Mouse (Mus musculus) right cerebral cortex, postnatal 4 days (tissue): ENCODE data around the gene Pex5.

Experiments used
- DNase-seq: peaks from one replicate; pipeline ENCODE4 v3.0.0-alpha.2; 2022

The Pex5 gene

DNA sequence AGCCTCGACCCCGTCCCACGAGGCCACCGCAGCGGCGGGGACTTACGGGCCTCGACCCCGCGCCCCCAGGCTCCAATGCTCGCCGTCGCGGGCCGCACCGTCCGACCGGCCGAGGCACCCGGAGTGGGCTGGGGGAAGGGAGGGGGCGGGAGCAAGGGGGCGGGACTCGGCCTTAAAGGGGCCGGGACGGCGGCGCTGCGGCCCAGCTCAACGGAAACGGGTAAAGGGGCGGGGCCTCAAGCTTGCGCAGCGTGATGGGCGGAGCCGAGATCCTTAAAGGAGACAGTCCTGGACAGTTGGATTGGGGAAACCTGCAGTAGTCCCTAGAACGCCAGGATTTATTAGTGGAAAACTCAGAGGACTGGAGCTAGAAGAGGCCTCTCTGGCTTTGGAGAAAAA lies at the start of gene Pex5:
Pex5 (minus strand) TSS at position 141 of the 399 bp plus-strand sequence.
- DNase-seq, result peak; percentile 92

DNA sequence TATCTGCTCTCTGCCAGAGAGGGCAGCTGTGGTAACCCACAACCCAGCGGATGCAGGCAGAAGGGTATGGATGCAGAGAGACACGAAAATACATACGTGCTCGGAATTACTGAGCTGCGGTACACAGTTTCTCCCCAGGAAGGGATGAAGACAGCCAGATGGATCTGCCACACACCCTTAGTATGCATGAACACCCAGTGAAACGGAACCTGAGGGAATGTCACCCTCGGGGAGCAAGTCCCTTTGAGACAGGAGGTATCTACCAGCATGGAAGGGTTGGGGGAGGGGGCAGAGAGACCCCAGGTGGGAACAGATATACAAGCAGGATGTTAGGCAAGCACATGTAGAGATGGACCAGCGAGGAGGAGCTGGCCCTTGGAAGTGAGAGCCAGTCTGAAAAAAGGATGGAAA lies 49.0 kb upstream of the Pex5 start:
- DNase-seq, result peak; percentile 50

DNA sequence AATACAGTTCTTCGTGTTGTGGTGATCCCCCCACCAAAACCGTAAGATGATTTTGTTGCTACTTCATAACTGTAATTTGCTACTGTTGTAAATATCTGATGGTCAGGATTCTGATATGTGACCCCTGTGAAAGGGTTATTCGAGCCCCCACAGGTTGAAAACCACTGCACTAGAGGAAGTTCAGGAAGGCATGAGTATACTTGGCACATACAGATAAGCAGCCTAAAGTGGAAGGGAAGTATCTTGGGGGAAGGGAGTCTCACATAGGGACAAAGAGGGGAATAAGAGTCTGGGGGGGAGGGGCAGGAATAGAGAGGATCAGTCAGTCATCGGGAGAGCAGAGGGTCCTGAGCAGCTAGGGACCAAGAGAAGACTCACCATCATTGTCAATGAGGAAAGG lies 44.5 kb upstream of the Pex5 start:
- no peak for DNase-seq

DNA sequence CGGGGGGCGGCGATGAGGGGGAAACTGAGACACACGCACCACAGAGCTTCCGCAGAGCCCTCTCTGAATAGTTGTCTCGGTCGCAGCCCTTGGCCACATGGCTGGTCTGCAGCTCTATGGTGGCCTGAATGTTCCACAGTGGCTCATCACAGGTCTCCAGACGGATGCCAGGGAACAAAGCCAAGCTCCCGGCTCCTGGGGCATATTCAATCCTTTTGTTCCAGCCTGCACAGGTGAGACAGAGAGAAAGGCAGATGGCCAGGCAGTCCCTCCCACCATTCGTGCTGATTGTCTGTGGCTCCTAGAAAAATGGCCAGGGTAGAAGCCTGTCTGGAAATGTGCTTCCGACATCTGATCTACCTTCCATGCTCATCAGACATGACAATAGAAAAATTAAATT lies 43.6 kb upstream of the Pex5 start:
- no peak for DNase-seq

DNA sequence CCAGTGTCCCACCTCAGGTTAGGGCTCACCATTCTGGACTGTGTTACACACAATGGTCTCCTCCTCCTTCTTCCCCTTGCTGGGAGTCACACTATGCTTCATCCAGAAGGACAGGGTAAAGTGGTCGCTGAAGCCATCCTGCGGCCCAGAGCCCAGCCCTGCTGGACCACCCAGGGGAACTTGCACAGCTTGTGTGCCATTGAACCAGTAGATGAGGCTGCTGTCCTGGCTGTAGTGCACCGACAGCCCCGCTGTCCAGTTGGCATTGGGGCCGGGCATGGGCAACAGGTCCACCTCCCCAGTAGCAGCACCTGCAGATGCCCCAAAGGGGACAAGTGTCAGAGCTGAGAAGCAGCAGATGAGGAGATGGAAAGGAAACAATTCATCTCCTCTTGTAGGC lies 43.0 kb upstream of the Pex5 start:
- no peak for DNase-seq

DNA sequence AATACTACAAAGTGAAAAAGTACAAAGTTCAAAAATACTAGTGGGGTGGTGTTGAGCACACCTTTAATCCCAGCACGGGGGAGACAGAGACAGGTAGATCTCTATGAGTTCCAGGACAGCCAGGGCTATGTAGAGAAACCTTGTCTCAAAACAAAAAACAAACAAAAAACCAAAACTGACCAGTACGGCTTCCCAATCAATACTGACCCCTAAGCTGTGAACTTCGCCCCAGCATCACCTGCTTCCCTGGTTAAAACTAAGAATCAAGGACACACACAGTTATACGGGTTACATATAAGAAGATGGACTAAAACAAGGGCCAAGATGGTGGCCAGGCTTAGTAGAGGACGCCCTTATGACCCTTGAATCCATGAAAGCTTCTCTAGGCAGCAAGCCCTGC lies 41.4 kb upstream of the Pex5 start:
- DNase-seq, result no peak

DNA sequence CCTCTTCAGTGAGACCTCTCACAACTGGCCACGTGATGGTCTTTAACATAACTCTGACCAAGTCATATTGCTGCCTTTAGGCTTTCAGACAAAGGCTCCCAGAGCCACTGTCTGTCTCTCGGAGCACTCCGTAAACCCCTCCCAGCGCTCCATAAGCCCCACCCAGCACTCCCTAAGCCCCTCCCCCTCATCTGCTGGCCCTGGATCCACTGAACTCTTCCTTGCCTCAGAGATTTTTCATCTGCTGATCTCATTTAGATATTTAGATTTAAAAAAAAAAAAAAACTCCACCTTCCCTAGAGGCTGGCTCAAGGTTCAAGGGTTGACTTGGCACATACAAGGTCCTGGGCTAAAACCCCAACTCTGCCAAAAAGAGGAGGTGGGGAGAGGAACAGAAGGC lies 38.9 kb upstream of the Pex5 start:
- DNase-seq, result no peak

DNA sequence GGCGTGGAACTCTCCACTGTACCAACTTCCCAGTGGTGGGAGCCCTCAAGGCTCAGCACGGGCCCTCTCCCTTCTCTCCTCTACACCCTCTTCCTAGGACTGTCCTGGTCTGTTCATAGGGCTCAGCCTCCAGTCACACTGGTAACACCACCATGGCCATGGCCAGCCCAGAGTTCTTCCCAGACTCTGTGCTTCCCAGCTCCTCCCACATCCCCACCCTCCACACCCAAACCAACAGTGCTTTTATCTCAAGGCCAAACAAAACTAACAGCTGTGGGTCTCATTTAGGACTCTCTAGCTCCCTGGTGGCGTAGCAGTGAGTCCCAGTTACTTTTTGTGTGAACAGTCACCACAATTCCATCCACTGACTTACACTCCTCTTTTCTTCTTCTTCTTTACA lies 37.1 kb upstream of the Pex5 start:
- no peak for DNase-seq

DNA sequence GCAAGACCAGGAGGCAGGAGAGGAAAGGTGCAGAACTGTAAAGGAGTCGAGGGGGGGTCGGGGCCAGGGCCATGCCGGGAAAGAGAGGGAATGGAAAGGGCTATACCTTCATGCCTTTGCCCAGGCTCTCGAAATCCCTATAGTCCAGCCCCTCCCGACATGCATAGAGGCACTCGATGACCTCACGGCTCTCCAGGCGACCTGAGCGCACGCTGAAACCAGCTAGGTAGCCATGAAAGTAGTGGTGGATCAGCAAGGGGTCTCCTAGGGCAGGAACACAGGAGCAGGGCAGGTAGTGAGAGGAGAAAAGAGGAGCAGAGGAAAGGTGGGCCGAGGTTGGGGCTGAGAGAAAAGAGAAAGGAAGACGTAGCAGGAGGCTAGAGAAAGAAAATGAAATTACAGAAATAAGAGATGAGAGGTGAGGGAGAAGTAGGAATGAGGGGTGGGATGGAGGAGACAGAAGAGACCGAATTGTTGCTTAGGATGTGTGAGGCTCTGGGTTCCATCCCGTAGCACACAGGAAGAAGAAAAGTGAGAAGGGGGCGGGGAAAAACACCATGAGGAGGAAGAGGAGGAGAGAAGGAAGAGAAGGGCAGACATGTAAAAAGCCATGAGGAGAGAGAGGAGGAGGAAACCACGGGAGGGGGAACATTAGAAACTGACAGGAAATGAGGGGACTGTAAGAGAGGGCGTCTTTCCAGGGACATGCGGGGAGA lies 35.0 kb upstream of the Pex5 start:
- DNase-seq, result no peak

DNA sequence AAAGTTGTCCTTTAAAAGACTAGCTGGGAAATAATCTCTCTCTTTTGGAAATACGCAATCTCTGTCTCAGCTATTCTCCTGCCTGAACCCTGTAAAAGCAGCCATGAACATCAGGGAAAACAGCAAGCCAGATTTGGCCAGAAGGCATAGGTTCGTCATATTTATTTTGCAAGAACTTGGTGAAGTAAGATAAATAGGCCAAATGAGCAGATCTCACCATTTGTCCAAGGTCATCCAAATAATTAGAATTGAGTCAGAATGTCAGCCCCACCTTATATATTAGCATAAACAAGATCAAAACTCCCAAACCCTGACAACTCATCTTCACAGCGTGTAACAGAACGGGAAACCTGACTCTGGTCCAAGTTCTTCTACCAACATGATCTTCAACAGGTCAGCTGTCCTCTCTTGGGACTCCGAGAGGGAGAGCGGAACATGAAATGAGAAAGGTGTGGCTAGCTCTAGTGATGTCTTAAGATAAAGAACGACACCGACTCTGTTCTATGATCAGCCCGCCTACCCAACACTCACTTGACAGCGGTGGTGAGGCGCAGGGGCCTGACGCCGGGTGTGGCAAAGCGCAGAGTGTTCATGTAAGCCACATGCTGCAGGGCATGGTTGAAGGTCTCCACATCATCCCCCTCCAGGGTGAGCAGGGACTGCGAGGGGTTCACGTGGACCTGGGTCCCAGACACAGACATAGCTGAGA lies 34.2 kb upstream of the Pex5 start:
- no peak for DNase-seq

DNA sequence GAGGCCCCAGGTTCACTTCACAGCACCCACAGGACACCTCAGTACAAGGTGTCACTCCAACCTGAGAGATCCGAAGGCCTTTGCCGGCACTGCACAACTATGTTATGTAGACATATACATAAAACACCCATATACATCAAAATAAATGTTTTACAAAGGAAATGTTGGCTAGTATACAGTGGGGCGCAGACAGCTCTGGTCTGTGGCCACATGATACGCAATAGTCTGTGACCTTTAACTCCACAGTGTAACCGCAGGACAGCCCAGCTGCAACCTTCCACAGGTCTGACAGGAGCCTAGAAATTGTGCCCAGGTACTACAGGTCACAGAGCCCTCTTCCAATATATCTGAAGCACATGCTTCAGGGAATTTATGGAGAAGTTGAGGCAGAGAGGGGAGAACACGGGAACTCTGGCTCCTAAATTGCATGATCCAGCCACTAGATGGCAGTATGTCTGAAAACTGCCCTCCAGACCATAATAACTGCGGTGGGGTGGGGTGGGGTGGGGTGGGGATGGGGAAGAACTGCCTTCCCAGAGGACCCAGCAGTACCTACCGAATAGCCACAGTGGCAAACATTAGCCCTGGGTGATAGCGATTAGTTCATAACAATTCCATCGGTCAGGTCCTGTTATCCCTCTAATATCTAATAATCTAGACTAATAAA lies 33.5 kb upstream of the Pex5 start:
- DNase-seq, result no peak

DNA sequence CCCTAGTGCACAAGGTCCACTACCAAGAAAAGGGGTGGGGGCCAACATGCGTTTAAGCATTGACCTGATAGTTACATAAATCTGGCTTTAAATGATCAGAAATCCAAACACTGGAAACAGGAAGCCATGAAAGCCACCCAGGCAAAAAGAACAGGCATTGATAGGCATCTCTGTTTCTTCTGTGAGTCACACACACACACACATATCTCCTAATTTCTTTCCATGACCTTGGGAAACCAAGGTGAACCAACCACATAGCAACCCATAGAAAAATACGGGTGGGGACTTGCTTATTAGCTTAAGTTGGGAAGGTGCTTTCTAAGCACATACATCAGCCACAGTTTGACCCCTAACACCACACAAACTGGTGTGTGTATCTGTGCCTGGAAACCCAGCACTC lies 32.5 kb upstream of the Pex5 start:
- no peak for DNase-seq

DNA sequence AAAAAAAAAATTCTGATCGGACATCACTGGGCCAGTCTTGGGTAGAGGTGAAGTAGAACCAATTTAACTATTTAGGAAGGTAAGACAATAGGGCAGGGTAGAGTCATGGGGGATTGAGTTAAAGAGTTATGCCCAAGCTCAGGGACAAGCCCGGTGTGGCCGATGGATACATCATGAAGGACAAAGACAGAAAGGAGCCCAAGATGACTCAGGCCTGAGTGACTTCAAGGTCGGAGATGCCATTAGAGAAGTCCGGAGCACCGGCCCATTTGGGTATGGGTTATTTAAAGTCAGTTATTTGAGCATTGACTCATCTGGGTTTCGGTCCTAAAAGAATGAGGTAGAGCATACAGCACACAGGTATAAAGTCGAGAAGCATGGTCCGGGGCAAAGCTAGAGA lies 31.6 kb upstream of the Pex5 start:
- no peak for DNase-seq

DNA sequence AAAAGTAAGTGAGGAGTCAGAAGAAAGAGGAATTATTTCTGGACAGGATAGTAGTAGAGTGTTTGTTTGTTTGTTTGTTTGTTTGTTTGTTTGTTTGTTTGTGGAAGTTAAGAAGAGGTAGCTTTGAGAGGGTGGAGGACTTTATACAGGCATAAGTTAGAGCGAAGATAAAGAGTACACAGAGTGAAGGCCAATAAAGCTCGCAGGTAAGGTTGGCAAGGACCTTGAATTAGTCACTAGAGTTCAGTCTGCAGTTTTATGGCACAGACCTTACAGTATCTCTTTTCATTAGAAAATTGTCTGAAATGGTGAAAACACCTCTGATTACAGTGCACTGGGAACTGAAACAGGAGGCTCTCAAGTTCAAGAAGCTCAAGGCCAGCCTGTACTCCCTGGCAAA lies 31.2 kb upstream of the Pex5 start:
- no peak for DNase-seq

DNA sequence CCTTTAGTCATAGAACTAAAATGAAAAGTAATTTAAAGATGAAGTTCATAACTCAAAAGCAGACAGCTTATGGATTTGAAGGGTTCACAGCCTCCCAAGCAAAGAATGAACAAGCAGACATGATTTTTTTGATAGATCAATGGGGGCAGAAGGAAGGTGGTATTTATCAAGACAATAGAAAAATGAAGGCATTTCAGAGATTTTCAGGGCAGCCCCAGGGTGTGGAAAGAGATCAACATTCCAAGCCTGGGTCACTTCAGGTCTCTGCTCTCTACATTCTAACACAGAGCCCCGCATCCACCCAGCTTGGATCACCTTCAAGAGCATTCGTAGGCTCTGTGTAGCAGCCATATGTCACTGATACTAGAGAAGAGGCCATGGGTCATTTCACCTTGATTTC lies 28.5 kb upstream of the Pex5 start:
- DNase-seq, result no peak

DNA sequence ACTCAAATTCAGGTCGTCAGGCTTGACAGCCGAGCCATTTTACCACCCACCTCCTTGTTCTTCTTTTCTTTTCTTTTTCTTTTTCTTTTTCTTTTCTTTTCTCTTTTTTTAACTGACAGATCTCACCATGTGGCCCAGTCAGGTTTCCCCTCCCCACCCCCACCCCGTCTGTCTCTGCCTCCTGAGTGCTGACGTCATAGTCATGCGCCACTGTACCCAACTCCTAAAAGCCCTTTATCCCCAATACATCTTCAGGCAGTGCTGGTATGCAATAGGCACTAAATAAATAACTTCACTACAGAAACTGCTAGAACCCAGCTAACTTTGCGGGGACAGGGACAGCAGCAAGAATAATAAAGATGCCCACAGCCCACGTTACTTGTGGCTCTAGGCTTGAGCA lies 21.4 kb upstream of the Pex5 start:
- DNase-seq, result no peak

DNA sequence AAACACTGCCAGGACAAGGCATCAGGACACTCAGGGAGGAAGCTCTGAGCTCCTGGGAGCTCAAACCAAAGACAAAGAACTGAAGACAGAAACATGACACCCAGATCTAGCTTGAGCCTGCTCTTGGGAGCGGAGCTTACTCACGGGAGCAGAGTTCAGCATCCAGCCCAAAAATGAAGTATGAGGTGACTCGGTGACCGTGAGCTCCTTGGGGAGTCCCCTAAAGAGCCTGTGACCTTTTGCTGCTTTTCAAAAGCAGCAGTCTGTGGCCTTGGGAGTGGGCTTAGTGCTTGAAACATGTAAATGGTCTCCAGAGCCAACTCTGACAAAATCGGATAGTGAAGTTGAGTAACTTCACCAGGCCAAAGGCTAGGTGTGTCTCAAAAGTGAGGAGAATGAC lies 20.3 kb upstream of the Pex5 start:
- no peak for DNase-seq

DNA sequence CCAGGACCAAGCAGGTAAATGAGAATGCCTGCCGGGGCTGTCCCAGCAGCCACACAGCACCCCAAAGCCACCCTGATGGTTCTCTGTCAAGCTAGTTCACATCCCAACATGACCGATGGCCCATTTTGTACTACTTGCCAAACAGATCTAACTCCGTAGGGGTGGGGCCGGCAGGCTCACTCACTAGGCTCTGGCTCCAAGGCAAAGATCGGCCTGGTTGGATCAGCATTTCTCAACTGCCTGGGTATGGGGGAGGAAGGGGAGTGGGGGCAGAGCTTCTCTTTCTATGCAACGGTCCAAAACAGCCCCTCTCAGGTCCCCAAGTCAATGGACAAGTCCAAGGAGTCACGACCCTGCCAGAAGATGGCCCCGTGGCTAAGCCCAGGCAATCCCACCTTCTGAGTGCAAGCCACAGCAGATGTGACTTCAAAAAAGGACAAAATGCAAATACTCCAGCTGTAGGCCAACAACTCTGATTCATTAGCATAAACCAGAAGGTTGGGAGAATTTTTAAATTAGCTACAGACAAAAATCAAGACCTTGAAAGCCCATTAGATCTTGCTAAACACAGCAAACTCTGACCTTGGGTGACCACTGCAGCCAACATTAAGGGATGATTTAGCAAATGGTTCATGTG lies 18.9 kb upstream of the Pex5 start:
- DNase-seq, result no peak

DNA sequence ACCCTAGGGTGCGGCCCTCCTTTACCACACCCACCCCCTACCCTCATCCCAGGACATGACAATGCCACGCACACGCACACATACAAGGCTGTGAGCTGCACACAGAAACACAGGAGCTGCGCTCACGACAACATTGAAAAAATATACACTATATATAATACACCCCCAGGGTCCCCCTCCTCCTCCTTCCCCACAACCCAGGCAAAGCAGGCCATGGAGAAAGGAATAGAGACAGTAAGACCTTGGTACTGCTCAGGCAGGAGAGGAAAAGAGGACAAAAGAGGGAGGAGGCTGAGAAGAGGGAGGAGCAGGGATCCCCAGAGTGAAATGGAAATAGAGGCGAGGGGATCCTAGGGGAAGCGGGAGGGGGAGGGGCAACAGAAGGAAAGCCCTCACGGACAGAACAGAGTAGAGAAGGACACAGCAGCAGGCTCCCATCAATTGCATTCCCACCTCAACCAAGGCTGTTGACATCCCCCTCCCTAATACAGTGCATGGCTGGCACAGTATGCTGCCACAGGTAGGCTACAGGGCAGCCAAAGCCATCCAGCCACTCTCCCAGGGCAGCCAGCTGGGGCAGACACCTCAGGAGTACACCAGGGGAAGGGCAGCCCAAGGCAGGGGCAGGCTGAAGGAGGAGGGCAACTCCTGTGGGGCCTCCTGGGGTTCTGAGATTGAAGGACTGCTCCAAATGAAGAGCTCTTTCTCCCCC lies 16.1 kb upstream of the Pex5 start:
- DNase-seq, result no peak

DNA sequence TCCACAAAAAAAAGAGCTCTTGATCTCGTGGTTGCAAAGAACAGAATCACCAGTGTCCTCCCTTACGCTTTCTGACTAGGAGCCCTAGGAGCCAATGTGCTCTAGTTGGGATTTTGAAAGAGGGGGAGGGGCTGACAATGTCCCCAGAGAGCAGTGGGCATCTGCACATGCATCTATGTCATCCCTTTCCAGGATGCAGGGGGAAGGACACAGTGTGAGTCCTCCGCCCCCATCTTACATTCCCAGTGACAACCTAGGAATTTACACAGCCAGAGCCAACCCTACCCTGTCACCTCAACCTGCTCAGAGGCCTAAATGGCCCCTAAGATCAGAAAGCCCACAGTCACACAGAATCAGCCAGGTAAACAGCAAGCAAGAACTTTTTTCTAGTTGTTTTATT lies 15.5 kb upstream of the Pex5 start:
- no peak for DNase-seq

DNA sequence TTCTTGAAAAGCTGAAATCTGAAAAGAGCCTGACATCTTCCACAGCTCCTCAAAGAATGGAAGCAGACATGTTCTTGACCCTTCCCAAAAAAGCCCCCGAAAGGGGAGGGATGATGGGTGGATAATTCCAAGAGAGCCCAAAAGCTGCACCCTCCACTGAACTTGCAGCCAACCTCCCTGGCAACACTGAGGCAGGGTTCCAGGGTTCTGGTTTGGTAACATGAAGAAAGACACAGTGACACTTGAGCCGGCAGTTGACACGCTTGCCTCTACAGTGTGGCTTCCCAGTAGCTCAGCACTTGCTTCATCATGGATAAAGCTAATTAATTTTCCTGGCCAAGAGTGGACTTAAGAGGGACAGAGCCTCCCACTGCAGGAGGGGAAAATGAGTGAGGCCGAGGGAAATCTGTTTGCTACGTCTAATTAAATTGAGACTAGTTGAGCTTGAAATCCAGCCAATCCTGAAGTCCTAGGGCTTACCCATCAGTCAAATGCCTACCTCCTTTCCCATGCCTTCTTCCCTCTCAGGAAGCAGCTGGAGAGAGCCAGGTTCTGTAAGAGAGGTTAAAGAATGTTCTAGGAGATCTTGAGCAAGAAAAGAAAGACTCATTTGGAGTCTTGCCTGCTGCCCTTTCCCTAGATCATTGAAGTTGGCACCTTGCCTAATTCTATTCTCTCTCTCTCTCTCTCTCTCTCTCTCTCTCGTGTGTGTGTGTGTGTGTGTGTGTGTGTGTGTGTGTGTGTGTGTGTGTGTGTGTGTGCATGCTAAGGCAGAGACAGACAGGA lies 13.1 kb upstream of the Pex5 start:
- no peak for DNase-seq

DNA sequence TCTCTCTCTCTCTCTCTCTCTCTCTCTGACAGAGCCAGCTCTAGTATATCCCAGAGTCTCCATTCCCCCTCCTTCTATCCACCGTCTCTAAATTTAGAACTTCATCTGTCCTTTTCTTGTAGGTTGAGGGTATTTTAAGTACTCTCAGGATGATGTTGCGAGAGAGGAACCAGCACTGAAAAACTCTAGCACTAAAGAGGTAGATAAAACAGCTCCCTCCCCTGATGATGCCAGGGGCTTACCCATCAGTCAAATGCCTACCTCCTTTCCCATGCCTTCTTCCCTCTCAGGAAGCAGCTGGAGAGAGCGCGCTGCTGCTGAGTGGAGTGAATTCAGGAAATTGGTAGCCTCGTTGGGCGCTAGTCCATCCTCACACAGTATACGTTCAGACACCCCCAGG lies 12.4 kb upstream of the Pex5 start:
- DNase-seq, result peak; percentile 27
